Mouse (Mus musculus): ENCODE measurements at regions not wholly inside any gene's neighbourhood (a gene's known extent, or its start where the extent isn't known, plus 50 kb on each side); places are given as distances from the start of the nearest gene placed in this dataset.

DNA sequence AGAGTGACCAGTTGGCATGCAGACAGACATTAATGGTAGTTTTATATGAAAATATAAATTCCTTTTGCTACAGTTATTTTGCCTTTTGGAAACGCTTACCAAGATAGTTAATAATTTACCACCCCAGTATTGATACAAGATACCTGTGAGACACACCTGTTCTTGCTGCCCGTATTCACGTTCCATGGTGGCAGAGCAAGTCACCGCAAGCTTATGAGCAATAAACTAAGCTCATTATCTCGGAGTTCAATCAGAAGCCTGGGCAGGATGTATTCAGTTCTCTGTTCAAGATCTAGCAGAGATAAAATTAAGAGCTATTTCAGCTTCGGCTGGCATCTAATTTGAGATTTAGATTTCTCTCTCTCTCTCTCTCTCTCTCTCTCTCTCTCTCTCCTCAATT, 114.1 kb upstream of the Krr1 start:
- Histone ChIP-seq H3K4me3 (no peak overlapping the region), H3K27ac (no peak overlapping the region)
- intact Hi-C loops (cut with DNase I): no loop called here
- TF ChIP-seq CTCF (IDR thresholded peaks at IDR 0.05): no peak
- DNase-seq (ENCODE audit: extremely low spot score in 1 of 2, low spot score in 2 of 2): no peak

GRCm38 (mm10) chr10:111865286-111865830, 107.1 kb upstream of the Krr1 start:
- no peak for DNase-seq (ENCODE audit: extremely low spot score in 1 of 2, low spot score in 2 of 2)
- Histone ChIP-seq H3K4me3 (no peak overlapping the region), H3K27ac (no peak overlapping the region)
- no peak for TF ChIP-seq CTCF (IDR thresholded peaks at IDR 0.05)
- intact Hi-C loops (cut with DNase I): no loop called here

DNA sequence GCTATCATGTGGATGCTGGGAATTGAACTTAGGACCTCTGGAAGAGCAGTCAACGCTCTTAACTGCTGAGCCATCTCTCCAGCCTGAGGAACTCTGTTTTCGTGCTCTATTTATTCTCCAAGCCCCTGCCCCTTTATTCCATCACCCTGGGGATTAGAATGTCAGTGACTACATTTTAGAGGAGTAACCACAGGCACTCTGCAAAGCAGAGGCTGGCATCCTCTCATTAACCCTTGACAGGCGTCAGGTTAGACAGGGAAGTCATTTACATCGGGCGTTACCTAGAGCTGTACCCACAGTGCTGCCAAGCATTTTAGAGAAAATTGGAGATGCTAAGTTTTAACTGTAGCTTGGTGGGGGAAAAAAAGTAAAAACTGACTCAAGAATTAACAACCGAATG, 105.4 kb upstream of the Krr1 start:
- no peak for TF ChIP-seq CTCF (IDR thresholded peaks at IDR 0.05)
- Histone ChIP-seq H3K4me3 (no peak overlapping the region), H3K27ac (no peak overlapping the region)
- intact Hi-C loops (cut with DNase I): no loop called here
- no peak for DNase-seq (ENCODE audit: extremely low spot score in 1 of 2, low spot score in 2 of 2)

- no peak overlapping the region for H3K27ac ChIP-seq
These were observed 104.9 kb upstream of the Krr1 start for GRCm38 (mm10) chr10:111867538-111867937.

DNA sequence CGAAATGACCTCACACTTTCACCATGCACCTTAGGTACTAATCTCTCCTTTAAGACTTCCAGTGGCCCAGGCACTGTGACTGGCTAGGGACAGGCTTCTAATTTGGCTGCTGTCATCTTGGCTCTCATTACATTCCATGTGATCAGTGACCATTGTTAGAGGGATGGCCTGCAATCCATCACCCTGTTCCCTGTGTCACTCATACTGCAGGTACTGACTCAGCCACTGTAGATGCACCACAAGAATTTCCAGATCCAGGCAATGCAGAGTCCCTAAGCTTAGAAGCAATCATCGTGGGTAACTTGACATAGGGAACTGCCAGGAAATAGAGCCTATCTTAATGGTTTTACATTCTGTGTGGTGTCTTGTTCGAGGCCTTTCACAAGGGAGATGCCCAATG, 92.1 kb upstream of the Krr1 start:
- H3K27ac ChIP-seq: no peak overlapping the region
- no peak for TF ChIP-seq CTCF (IDR thresholded peaks at IDR 0.05)
- intact Hi-C loops (cut with DNase I): loop anchor here (5.0 kb wide), 1 partner anchor 113 kb away; no protein-coding TSS in a partner anchor
- no peak overlapping the region for H3K4me3 ChIP-seq
- DNase-seq (ENCODE audit: extremely low spot score in 1 of 2, low spot score in 2 of 2): no peak

More at GRCm38 (mm10) chr10:111867538-111867937, 104.9 kb upstream of the Krr1 start:
- intact Hi-C loops (cut with DNase I): no loop called here
- no peak for TF ChIP-seq CTCF (IDR thresholded peaks at IDR 0.05)
- H3K4me3 ChIP-seq: no peak overlapping the region
- no peak for DNase-seq (ENCODE audit: extremely low spot score in 1 of 2, low spot score in 2 of 2)

- Histone ChIP-seq H3K4me3 (peak overlapping the region; percentile 33), H3K27ac (peak overlapping the region; percentile 61)
- TF ChIP-seq CTCF (IDR thresholded peaks at IDR 0.05): peak; percentile 31
- intact Hi-C loops (cut with DNase I): loop anchor here (2.0 to 5.0 kb wide), 2 partner anchors 114 to 375 kb away; partner anchors contain the start of gene Phlda1
- DNase-seq (ENCODE audit: extremely low spot score in 1 of 2, low spot score in 2 of 2): peak; percentile 14 to 18
These were observed 90.9 kb upstream of the Krr1 start for GRCm38 (mm10) chr10:111881339-111882211.

DNA sequence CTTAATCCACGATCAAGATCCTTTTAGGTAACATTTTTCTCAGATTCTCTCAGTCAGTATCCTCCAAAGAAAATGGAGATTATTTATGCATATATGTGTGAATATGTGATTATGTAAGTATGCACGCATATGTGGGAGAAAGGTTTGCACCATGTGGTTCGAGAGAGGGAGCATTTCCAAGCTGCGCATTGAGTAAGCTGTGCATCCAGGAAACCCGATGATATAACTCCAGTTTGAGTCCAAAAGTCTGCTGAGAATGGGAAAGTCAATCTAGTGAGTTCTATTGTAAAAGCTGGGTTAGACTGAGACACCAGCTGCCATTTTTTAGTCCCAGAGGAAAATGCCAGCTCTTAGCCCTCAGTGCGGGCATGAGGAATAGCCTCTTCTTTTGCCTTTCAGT, 89.9 kb upstream of the Krr1 start:
- peak overlapping the region; percentile 61 for H3K27ac ChIP-seq
- intact Hi-C loops (cut with DNase I): loop anchor here (2.0 to 5.0 kb wide), 2 partner anchors 115 to 376 kb away; partner anchors contain the start of gene Phlda1
- no peak for TF ChIP-seq CTCF (IDR thresholded peaks at IDR 0.05)
- peak in 1 of 2 experiments; percentile 20 for DNase-seq (ENCODE audit: extremely low spot score in 1 of 2, low spot score in 2 of 2)
- no peak overlapping the region for H3K4me3 ChIP-seq

- TF ChIP-seq CTCF (IDR thresholded peaks at IDR 0.05): no peak
- intact Hi-C loops (cut with DNase I): loop anchor here (5.0 kb wide), 1 partner anchor 117 kb away; no protein-coding TSS in a partner anchor
- Histone ChIP-seq H3K4me3 (no peak overlapping the region), H3K27ac (no peak overlapping the region)
- no peak for DNase-seq (ENCODE audit: extremely low spot score in 1 of 2, low spot score in 2 of 2)
These were observed 87.8 kb upstream of the Krr1 start for GRCm38 (mm10) chr10:111884701-111885100.

GRCm38 (mm10) chr10:111889111-111889510, 83.4 kb upstream of the Krr1 start:
- H3K27ac ChIP-seq: no peak overlapping the region
- TF ChIP-seq CTCF (IDR thresholded peaks at IDR 0.05): no peak
- intact Hi-C loops (cut with DNase I): no loop called here
- no peak for DNase-seq (ENCODE audit: extremely low spot score in 1 of 2, low spot score in 2 of 2)
- H3K4me3 ChIP-seq: no peak overlapping the region

DNA sequence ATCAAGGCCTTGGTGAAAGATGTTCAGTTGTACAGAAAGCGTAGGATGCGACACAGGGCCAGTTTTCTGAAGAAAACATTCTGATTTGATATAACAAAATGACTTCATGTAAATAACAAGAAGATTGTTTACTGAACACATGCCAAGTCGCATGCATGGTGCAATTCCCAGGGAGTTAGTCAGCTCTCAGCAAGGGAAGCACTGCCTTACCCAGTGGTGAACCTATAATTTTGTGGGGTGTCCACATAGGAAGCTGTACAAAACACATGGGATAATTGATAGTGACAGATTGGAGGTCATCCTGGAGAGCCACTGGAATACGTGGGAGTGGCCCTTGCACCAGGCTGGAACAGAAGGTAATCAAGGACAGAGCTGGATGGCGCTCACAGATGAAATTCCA, 79.0 kb upstream of the Krr1 start:
- Histone ChIP-seq H3K27ac (no peak overlapping the region), H3K4me3 (no peak overlapping the region)
- intact Hi-C loops (cut with DNase I): no loop called here
- DNase-seq (ENCODE audit: extremely low spot score in 1 of 2, low spot score in 2 of 2): no peak
- TF ChIP-seq CTCF (IDR thresholded peaks at IDR 0.05): no peak

GRCm38 (mm10) chr10:111893941-111894340, 78.5 kb upstream of the Krr1 start:
- DNase-seq (ENCODE audit: extremely low spot score in 1 of 2, low spot score in 2 of 2): no peak
- Histone ChIP-seq H3K27ac (no peak overlapping the region), H3K4me3 (no peak overlapping the region)
- intact Hi-C loops (cut with DNase I): no loop called here
- no peak for TF ChIP-seq CTCF (IDR thresholded peaks at IDR 0.05)

GRCm38 (mm10) chr10:111897361-111897760, 75.1 kb upstream of the Krr1 start:
- Histone ChIP-seq H3K27ac (no peak overlapping the region), H3K4me3 (no peak overlapping the region)
- no peak for DNase-seq (ENCODE audit: extremely low spot score in 1 of 2, low spot score in 2 of 2)
- no peak for TF ChIP-seq CTCF (IDR thresholded peaks at IDR 0.05)
- intact Hi-C loops (cut with DNase I): no loop called here

Measured in left cerebral cortex, adult 2 months (tissue).